Mouse (Mus musculus) ES-CJ7 (cell line): ENCODE results near the gene Gm49380.

Experiments used
- DNase-seq: peaks from one replicate; pipeline ENCODE4 v3.0.0; 2011; ENCODE audit warnings: low read depth, low spot score

The Gm49380 gene

GRCm38 (mm10) chr9:44047571-44048490, 65.5 kb downstream of the Gm49380 start:
- DNase-seq: no peak

- DNase-seq: no peak
Observed at GRCm38 (mm10) chr9:44047071-44047470, 66.2 kb downstream of the Gm49380 start.

- no peak for DNase-seq
Observed at GRCm38 (mm10) chr9:44046426-44046825, 66.9 kb downstream of the Gm49380 start.

- no peak for DNase-seq
Observed at GRCm38 (mm10) chr9:44045884-44046272, 67.4 kb downstream of the Gm49380 start.

GRCm38 (mm10) chr9:44045158-44045883, 68.0 kb downstream of the Gm49380 start:
- no peak for DNase-seq

- peak; percentile 44 for DNase-seq
Observed at GRCm38 (mm10) chr9:44044426-44045157, 68.7 kb downstream of the Gm49380 start.

GRCm38 (mm10) chr9:44043708-44044425, 69.4 kb downstream of the Gm49380 start:
- DNase-seq: no peak

- peak; percentile 70 for DNase-seq
Observed at GRCm38 (mm10) chr9:44042836-44043707, 70.2 kb downstream of the Gm49380 start, which contains the start of gene Thy1. Gene Thy1 (plus strand): TSS chr9:44043384.

- DNase-seq: no peak
Observed at GRCm38 (mm10) chr9:44042396-44042680, 71.0 kb downstream of the Gm49380 start.

GRCm38 (mm10) chr9:44041511-44042395, 71.5 kb downstream of the Gm49380 start:
- DNase-seq: no peak

GRCm38 (mm10) chr9:44037106-44037505, 76.2 kb downstream of the Gm49380 start:
- no peak for DNase-seq

GRCm38 (mm10) chr9:44033957-44034727, 79.2 kb downstream of the Gm49380 start:
- DNase-seq: no peak

- no peak for DNase-seq
Observed at GRCm38 (mm10) chr9:44033317-44033716, 80.0 kb downstream of the Gm49380 start.

GRCm38 (mm10) chr9:44031946-44032345, 81.4 kb downstream of the Gm49380 start:
- no peak for DNase-seq

GRCm38 (mm10) chr9:44031079-44031478, 82.2 kb downstream of the Gm49380 start:
- no peak for DNase-seq

- no peak for DNase-seq
Observed at GRCm38 (mm10) chr9:44030646-44031045, 82.7 kb downstream of the Gm49380 start.

GRCm38 (mm10) chr9:44029580-44030236, 83.6 kb downstream of the Gm49380 start:
- DNase-seq: no peak

GRCm38 (mm10) chr9:44024096-44024495, 89.2 kb downstream of the Gm49380 start:
- DNase-seq: no peak
